Mouse (Mus musculus) mouse embryonic stem cell (cell line): ENCODE measurements around the gene Ern1.
"Not testable (repeated sequence)": the region's sequence is repeated elsewhere in the genome, so short reads cannot be mapped to it uniquely, and the experiment has no call there.

Experiments
- in situ Hi-C, 2 experiments: fragments of 300-500 bp; cut with MboI; formaldehyde crosslinking; loops; 1 replicate in 1 of 2; 3 replicates in 1 of 2; pipeline ENCODE4 v1.14.3; 2019 to 2020; ENCODE audit warnings: low sequenced_read_pairs in 2 of 2, low pct_unique_long_range_greater_than_20kb in 1 of 2, mixed read lengths in 1 of 2; ENCODE audit not compliant: unreplicated experiment in 1 of 2

Ern1 gene

GRCm38 (mm10) chr11:106511236-106512005, 23.8 kb upstream of the Ern1 start:
- in situ Hi-C loops: loop anchor here (5.0 to 25.0 kb wide), 2 partner anchors 116 to 251 kb away; partner anchors contain the start of genes Milr1 (in 1 of the 2) and Pecam1 (in 1 of the 2)

DNA sequence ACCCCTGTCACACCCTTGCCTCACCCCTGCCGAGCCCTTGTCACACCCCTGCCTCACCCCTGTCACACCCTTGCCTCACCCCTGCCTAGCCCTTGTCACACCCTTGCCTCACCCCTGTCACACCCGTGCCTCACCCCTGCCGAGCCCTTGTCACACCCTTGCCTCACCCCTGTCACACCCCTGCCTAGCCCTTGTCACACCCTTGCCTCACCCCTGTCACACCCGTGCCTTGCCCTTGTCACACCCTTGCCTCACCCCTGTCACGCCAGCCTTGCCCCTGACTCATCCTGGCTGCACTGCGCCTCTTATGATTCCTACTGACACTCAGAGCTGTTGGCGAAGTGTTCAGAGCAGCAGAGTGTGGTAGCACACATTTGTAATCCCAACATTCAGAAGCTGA, 20.0 kb upstream of the Ern1 start:
- in situ Hi-C loops: loop anchor here in 1 of 2 experiments (25.0 kb wide), 1 partner anchor 255 kb away; the partner anchor contains the start of genes Milr1 and Pecam1

- in situ Hi-C loops: loop anchor here in 1 of 2 experiments (25.0 kb wide), 1 partner anchor 256 kb away; the partner anchor contains the start of genes Milr1 and Pecam1
Measured at GRCm38 (mm10) chr11:106506211-106506610, 18.6 kb upstream of the Ern1 start.

GRCm38 (mm10) chr11:106504129-106504528, 16.5 kb upstream of the Ern1 start:
- in situ Hi-C loops: loop anchor here in 1 of 2 experiments (25.0 kb wide), 1 partner anchor 258 kb away; the partner anchor contains the start of genes Milr1 and Pecam1

DNA sequence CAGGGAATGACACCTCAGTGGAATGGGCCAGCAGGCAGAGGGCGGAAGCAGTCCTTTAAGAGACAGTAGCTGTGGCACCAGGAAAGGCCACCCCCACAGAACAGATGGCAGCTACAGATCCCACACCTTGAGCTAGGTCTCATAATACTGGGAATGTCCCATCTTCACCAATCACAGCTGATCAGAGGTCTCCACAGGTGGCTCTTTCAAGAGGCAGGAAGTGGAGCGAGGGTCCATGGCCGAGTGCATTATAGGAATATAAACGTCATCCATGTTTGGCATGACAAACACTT, 15.7 kb upstream of the Ern1 start:
- in situ Hi-C loops: loop anchor here in 1 of 2 experiments (25.0 kb wide), 1 partner anchor 259 kb away; the partner anchor contains the start of genes Milr1 and Pecam1

GRCm38 (mm10) chr11:106502631-106503424, 15.2 kb upstream of the Ern1 start:
- in situ Hi-C loops: loop anchor here in 1 of 2 experiments (25.0 kb wide), 1 partner anchor 259 kb away; the partner anchor contains the start of genes Milr1 and Pecam1

GRCm38 (mm10) chr11:106502159-106502505, 14.5 kb upstream of the Ern1 start:
- in situ Hi-C loops: loop anchor here in 1 of 2 experiments (25.0 kb wide), 1 partner anchor 260 kb away; the partner anchor contains the start of genes Milr1 and Pecam1

- in situ Hi-C loops: loop anchor here in 1 of 2 experiments (25.0 kb wide), 1 partner anchor 261 kb away; the partner anchor contains the start of genes Milr1 and Pecam1
Measured at GRCm38 (mm10) chr11:106501308-106502158, 13.9 kb upstream of the Ern1 start.

DNA sequence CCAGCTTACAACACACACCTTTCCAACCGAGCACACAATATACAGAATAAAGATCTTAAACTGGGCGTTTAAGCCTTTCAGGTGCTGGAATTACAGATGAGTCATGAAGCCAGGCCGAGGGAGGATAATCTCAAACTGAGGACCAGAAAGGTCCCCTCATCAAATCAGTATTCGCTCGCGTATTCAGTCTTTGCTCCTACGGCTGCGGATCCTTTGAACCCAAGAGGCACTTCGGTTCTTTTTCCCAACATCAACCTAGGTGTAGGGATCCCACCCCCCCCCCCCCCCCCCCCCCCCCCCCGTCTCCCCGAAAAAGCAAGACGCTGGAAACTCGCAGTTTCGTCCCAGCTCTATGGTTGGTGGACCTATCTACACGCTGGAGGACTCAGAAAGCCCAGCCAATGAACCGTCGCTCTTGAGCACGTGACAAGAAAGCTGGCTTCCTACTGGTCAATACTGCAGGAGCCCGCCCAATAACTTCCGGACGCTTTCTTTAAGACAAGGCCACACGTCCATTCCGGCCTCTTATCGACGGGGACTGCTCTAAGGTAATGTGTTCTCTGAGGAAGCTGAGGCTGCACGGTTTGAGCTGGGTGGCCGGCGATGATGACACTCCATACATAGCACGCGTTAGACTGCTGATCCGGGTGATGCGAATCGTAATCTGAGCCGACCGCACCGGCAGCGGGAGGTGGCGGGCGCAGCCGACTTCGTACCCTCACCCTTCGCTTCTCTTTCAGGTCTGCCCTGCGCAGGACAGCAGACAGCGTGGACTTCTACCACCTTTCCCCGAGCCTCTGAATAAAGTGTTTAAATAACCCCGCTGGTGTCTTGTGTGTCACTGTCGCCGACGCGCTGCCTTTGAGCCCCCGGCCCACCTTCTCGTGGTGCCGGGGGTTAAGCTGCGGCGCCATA, 13.0 kb upstream of the Ern1 start:
- in situ Hi-C loops: loop anchor here in 1 of 2 experiments (25.0 kb wide), 1 partner anchor 262 kb away; the partner anchor contains the start of genes Milr1 and Pecam1

- in situ Hi-C loops: no loop called here
Measured at GRCm38 (mm10) chr11:106498739-106499379, 11.2 kb upstream of the Ern1 start.

- in situ Hi-C loops: no loop called here
Measured at GRCm38 (mm10) chr11:106497926-106498325, 10.3 kb upstream of the Ern1 start.

- in situ Hi-C loops: not testable (repeated sequence)
Measured at GRCm38 (mm10) chr11:106497009-106497408, 9.4 kb upstream of the Ern1 start.

GRCm38 (mm10) chr11:106492984-106493669, 5.5 kb upstream of the Ern1 start:
- in situ Hi-C loops: no loop called here

DNA sequence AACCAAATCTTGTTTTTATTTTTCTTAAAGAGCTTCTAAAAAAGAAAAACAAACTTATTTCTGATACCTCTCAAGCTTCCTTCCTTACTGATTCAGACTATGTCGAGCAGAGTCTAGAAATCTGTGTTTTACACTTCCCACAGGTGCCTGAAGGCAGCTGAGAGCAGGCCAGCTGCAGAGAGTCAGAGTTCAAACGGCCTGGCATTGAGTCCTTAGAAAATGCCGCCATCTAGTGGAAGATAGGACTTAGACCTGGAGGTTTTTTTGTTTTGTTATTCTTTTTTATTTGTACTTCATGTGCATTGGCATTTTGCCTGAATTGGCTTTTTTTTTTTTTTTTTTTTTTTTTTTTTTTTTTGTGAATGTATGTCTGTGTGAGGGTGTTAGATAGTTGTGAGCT, 3.7 kb upstream of the Ern1 start:
- in situ Hi-C loops: no loop called here

- in situ Hi-C loops: not testable (repeated sequence)
Measured at GRCm38 (mm10) chr11:106490600-106490999, 2.9 kb upstream of the Ern1 start.

DNA sequence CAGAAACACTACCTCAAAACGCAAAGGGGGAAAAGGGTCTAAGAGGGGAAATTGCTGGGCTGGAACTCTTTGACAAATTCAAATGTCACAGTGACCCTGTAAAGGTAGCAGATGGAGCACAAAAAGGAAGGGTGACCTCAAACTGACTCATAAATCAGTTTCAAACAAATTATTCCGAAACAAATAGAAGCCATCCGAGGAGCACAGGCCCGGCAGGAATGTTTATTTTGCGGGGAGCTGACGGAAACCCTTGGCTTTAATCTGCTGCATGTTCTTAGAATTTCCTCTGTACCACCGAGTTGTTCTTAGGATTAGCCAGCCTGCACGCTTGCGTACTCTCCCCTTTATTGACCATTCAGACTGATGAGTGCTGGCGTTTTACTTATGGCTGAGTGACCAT, 2.4 kb upstream of the Ern1 start:
- in situ Hi-C loops: no loop called here
